Mouse (Mus musculus) neural tube, embryonic 11.5 days (tissue): Measurements from ENCODE around the gene Pnisr. TPM values are rescaled to one million over a fixed set of nuclear protein-coding genes. Genes with fewer than 3 reads are reported as not detected.

ENCODE experiments used
- ATAC-seq: fragments of 200-750 bp; cut with Nextera tagmentation; 2 replicates; pipeline ENCODE4 v1.8.0; 2017; ENCODE audit warnings: moderate number of reproducible peaks, mild to moderate bottlenecking, moderate TSS enrichment, moderate library complexity; ENCODE audit not compliant: insufficient read depth, low FRiP score, low TSS enrichment
- DNase-seq: peaks from one replicate; pipeline ENCODE4 v3.0.0-alpha.2; 2015; ENCODE audit warnings: low spot score
- H3K27ac ChIP-seq: fragments of 300-500 bp; sonication (generic); 2 replicates; pipeline ENCODE4 v1.5.1; 2014; ENCODE audit warnings: low read depth, mild to moderate bottlenecking, low read length
- H3K27me3 ChIP-seq: fragments of 300-500 bp; sonication (generic); 2 replicates; pipeline ENCODE4 v1.6.1; 2014; ENCODE audit warnings: mild to moderate bottlenecking, low read length, mixed read lengths; ENCODE audit not compliant: control insufficient read depth, insufficient read depth
- H3K36me3 ChIP-seq: fragments of 300-500 bp; sonication (generic); 2 replicates; pipeline ENCODE4 v1.6.1; 2014; ENCODE audit warnings: mild to moderate bottlenecking, low read length, moderate library complexity, mixed read lengths; ENCODE audit not compliant: control insufficient read depth, insufficient read depth
- H3K4me1 ChIP-seq: fragments of 300-500 bp; sonication (generic); 2 replicates; pipeline ENCODE4 v1.6.1; 2014; ENCODE audit warnings: low read length, mixed read lengths; ENCODE audit not compliant: control insufficient read depth, insufficient read depth
- H3K4me2 ChIP-seq: fragments of 300-500 bp; sonication (generic); 2 replicates; pipeline ENCODE4 v1.6.1; 2014; ENCODE audit warnings: low read depth, mild to moderate bottlenecking, moderate library complexity
- H3K4me3 ChIP-seq: fragments of 300-500 bp; sonication (generic); 2 replicates; pipeline ENCODE4 v1.5.1; 2014; ENCODE audit warnings: low read depth, low read length
- H3K9ac ChIP-seq: fragments of 300-500 bp; sonication (generic); 2 replicates; pipeline ENCODE4 v1.6.1; 2014; ENCODE audit warnings: mild to moderate bottlenecking, low read length
- H3K9me3 ChIP-seq: fragments of 300-500 bp; sonication (generic); 2 replicates; pipeline ENCODE4 v1.6.1; 2016; ENCODE audit warnings: low read length; ENCODE audit not compliant: control insufficient read depth
- WGBS: fragments of 180-500 bp; shearing (Covaris S2); extraction: QIAGEN DNeasy Blood & Tissue Kit; methylation state at CpG from one replicate; pipeline ENCODE4 v1.1.7; 2014; 5-methylcytosine and 5-hydroxymethylcytosine counted together
- polyA plus RNA-seq: library from polyadenylated mRNA; unstranded; fragments of >200 nt; fragmentation: Nextera tagmentation; extraction: Ambion mirVana; gene quantifications from 2 replicates; pipeline ENCODE4 v1.2.1, GENCODE M21; 2014

The Pnisr gene
- polyA plus RNA-seq, 1 experiment from 2014 or later = 163 TPM

- peak overlapping the region; percentile 49 for H3K4me2 ChIP-seq
- H3K27ac ChIP-seq = peak overlapping the region; percentile 92
- peak overlapping the region; percentile 82 for H3K4me3 ChIP-seq
- no peaks in the 10 kb centered on the region; the same call in 1 of the 2 replicates for H3K4me1 ChIP-seq
- peak; percentile 93 for DNase-seq
- peak overlapping the region; percentile 91 for H3K9ac ChIP-seq
- no peaks in the 10 kb centered on the region for H3K36me3 ChIP-seq
- H3K9me3 ChIP-seq = no peaks in the 10 kb centered on the region
- no peaks in the 10 kb centered on the region for H3K27me3 ChIP-seq
- under 1% methylated on average over 24 of the region's 24 CpGs for WGBS
- peak; percentile 78 for ATAC-seq
These were observed 876 bp downstream of the Pnisr start for GRCm38 (mm10) chr4:21848287-21848630.

- H3K9me3 ChIP-seq = no peaks in the 10 kb centered on the region
- no peaks in the 10 kb centered on the region for H3K4me1 ChIP-seq
- no peaks in the 10 kb centered on the region for H3K27me3 ChIP-seq
- no peak for ATAC-seq
- no peak overlapping the region for H3K9ac ChIP-seq
- H3K27ac ChIP-seq = no peak overlapping the region
- peaks cover 9% of the 10 kb centered on the region for H3K36me3 ChIP-seq
- no peak overlapping the region for H3K4me3 ChIP-seq
- WGBS = 73% methylated on average over 1 of the region's 1 CpGs
- DNase-seq = no peak
- H3K4me2 ChIP-seq = no peak overlapping the region
These were observed 10.1 kb downstream of the Pnisr start for GRCm38 (mm10) chr4:21857481-21857880.

- H3K27ac ChIP-seq = no peak overlapping the region
- no peak overlapping the region for H3K9ac ChIP-seq
- no peak overlapping the region for H3K4me3 ChIP-seq
- no peaks in the 10 kb centered on the region for H3K9me3 ChIP-seq
- no peaks in the 10 kb centered on the region for H3K27me3 ChIP-seq
- no peaks in the 10 kb centered on the region for H3K4me1 ChIP-seq
- H3K4me2 ChIP-seq = no peak overlapping the region
- DNase-seq (no peak), ATAC-seq (no peak)
- H3K36me3 ChIP-seq = peaks cover 15% of the 10 kb centered on the region
- WGBS = 100% methylated on average over 1 of the region's 1 CpGs
These were observed 17.8 kb downstream of the Pnisr start for GRCm38 (mm10) chr4:21865226-21865625.

DNA sequence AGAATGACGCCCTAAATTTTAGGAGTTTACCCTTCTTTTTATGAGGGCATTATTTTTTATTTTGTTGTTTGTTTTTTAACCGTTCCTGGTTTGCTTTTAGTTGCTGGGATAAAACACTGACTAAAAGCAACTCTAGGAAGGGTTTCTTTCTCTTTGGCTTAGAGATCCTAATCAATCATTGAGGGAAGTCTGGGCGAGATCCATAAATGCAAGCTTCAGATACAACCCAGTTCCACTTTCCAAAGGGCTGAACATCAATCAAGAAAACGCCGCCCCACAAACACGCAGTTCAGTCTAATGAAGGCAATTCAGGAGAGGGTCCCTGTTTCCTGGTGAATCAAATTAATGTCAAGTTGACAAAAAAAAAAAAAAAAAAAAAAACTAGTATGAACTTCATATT is 31.4 kb downstream of the Pnisr start:
- H3K4me2 ChIP-seq = peak overlapping the region; percentile 59
- no peak overlapping the region for H3K9ac ChIP-seq
- H3K9me3 ChIP-seq = no peaks in the 10 kb centered on the region
- H3K4me3 ChIP-seq = peak overlapping the region; percentile 69
- peaks cover 2% of the 10 kb centered on the region for H3K36me3 ChIP-seq
- no peak for ATAC-seq
- DNase-seq = no peak
- H3K27ac ChIP-seq = peak overlapping the region; percentile 92; the same call in 1 of the 2 replicates
- no peaks in the 10 kb centered on the region for H3K27me3 ChIP-seq
- no peaks in the 10 kb centered on the region for H3K4me1 ChIP-seq
- WGBS = 23% methylated on average over 6 of the region's 6 CpGs

DNA sequence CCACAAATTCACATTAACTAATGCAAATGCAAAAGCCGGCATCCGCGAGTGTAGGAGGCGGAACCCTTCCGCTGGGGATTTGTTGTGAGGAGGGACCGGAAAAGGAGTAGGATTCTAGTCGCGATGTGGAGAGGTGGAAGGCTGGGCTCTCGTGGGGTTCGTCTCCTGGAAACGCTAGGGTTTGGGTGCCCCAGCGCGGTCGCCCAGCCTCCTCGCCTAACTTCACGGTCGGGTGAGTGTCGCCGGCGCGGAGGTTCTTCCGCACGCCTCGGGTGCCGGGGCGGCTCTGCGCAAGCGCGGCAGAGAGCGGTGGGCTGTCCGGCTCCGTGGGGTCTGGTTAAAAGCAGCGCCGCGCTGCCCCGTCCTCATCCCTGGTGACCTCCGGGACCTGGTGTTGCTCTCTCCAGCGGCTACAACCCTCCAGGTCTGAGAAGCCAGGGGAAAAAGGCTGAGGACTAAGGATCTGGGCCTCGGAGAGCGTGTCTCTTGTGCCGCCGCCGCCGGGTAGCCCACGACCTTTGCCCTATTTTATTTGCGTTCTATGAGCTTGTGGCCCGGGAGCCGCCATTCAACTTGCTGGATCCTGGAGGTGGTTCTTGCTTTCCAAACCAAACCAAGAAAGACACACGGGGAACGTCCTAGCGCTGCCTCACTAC is 32.3 kb downstream of the Pnisr start, which contains the start of gene Coq3:
Gene Coq3 (plus strand): TSS at position 109 of the 656 bp plus-strand sequence.
- peak within 1 kb of the TSS; percentile 69 for H3K4me3 ChIP-seq
- DNase-seq (peak; percentile 87), ATAC-seq (peak; percentile 92)
- under 1% methylated on average over 51 of the region's 51 CpGs for WGBS
- peak within 1 kb of the TSS; percentile 59 for H3K4me2 ChIP-seq
- no peaks in the 10 kb centered on the region for H3K9me3 ChIP-seq
- no peaks in the 10 kb centered on the region for H3K4me1 ChIP-seq
- no peaks in the 10 kb centered on the region for H3K27me3 ChIP-seq
- H3K36me3 ChIP-seq = no peaks in the 10 kb centered on the region
- H3K9ac ChIP-seq = peak within 1 kb of the TSS; percentile 79
- peak within 1 kb of the TSS; percentile 92 for H3K27ac ChIP-seq

GRCm38 (mm10) chr4:21882806-21883205 is 35.4 kb downstream of the Pnisr start:
- no peaks in the 10 kb centered on the region for H3K36me3 ChIP-seq
- ATAC-seq (no peak), DNase-seq (no peak)
- no peak overlapping the region for H3K4me3 ChIP-seq
- H3K27me3 ChIP-seq = no peaks in the 10 kb centered on the region
- WGBS = 91% methylated on average over 6 of the region's 6 CpGs
- H3K4me1 ChIP-seq = no peaks in the 10 kb centered on the region
- no peak overlapping the region for H3K4me2 ChIP-seq
- no peak overlapping the region for H3K27ac ChIP-seq
- H3K9ac ChIP-seq = no peak overlapping the region
- no peaks in the 10 kb centered on the region for H3K9me3 ChIP-seq

DNA sequence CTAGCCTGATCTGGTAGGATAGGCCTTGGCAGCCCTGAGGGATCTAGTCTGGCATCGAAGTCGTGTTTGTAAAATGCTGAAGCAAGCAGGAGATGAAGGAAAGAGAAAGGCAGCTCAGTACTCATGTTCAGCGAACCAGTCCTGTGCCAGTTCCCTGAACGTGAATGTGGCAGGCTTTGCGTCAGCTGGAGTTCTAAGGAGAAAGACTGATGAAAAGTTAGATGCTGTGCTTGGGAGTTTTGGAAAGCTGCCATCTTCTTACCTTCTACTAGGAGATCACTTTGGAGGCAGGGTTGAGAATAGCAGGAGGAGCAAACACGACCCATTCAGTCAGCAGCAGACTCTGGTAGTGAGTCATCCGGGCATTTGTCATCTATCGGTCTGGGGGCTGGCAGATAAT is 38.4 kb downstream of the Pnisr start:
- Histone ChIP-seq H3K4me3 (no peak overlapping the region), H3K27ac (no peak overlapping the region), H3K36me3 (no peaks in the 10 kb centered on the region), H3K9me3 (no peaks in the 10 kb centered on the region), H3K4me2 (no peak overlapping the region), H3K9ac (no peak overlapping the region), H3K27me3 (no peaks in the 10 kb centered on the region), H3K4me1 (no peaks in the 10 kb centered on the region)
- ATAC-seq (no peak), DNase-seq (no peak)
- WGBS = 88% methylated on average over 8 of the region's 8 CpGs

Other genes starting within 250 kb of the Pnisr start
- 6.8 and 8.8 TPM in 2 replicates for gene Prdm13, start 161.6 kb upstream of the Pnisr start, polyA plus RNA-seq
- 68.5 and 79.5 TPM in 2 replicates for gene Ccnc, start 119.9 kb upstream of the Pnisr start, polyA plus RNA-seq
- 10.7 and 15.2 TPM in 2 replicates for gene Usp45, start 80.4 kb upstream of the Pnisr start, polyA plus RNA-seq
- 23.0 and 27.5 TPM in 2 replicates for gene Tstd3, start 80.4 kb upstream of the Pnisr start, polyA plus RNA-seq
- gene Coq3, start 32.1 kb downstream of the Pnisr start, polyA plus RNA-seq = 12.3 and 13.8 TPM in 2 replicates
- 27.8 and 31.1 TPM in 2 replicates for gene Faxc, start 83.7 kb downstream of the Pnisr start, polyA plus RNA-seq